In the genomic region with DNA sequence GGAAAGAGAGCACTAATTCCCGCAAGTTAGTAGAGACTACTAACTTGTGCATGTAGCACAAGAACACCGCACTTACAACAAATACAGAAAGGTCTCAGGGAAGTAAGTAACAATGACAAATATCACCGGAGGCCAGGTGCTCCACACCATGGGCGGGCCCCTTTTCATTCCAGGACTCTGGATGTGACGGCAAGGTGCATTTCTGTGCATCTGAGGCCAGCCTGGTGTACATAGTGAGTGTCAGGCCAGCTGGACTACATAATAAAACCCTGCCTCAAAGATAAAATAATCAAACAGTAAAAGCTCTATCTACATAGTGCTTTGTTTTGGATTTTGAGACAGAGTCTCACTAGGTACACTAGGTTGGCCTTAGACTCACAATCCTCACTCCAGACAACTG, we compare ENCODE assay signal across 30 mouse cellular contexts. TPM values are rescaled to one million over a fixed set of nuclear protein-coding genes. Genes with fewer than 3 reads are reported as not detected.
DNase-seq lines count a peak whose midpoint lies in the region; ATAC-seq and TF ChIP-seq lines count a peak whose summit lies in the region.
"Had no signal": no experiment of that assay in that cellular context is flagged by ENCODE, and none has a peak within 500 bp of the region (broad histone marks: within the 10 kb centered on the region; RNA-seq: fewer than 3 reads in every experiment).

No protein-coding gene starts in this region.

- WGBS in intestine, postnatal 0 days: 44% methylated on average over 5 of the region's 5 CpGs
- WGBS in stomach, postnatal 0 days: 60% methylated on average over 5 of the region's 5 CpGs

- H3K27me3 ChIP-seq in testis, adult 2 months (ENCODE audit: control insufficient read depth, insufficient read depth, low read length): no peaks in the 10 kb centered on the region
- no peaks in the 10 kb centered on the region for H3K27me3 ChIP-seq in intestine, postnatal 0 days (replicated peaks; ENCODE audit: control insufficient read depth, insufficient read depth, low read length)
- no peaks in the 10 kb centered on the region for H3K27me3 ChIP-seq in stomach, postnatal 0 days (ENCODE audit: control insufficient read depth, insufficient read depth, low read length)
- H3K27me3 ChIP-seq: CH12.LX; embryonic facial prominence, embryonic 13.5 days; forebrain, embryonic 15.5 days; heart, embryonic 13.5 days; Patski had no signal

- H3K4me3 ChIP-seq in testis, adult 2 months (ENCODE audit: control insufficient read depth, low read depth, low read length): peak overlapping the region; percentile 47; the same call in 1 of the 2 replicates
- no peak overlapping the region for H3K4me3 ChIP-seq in intestine, postnatal 0 days (ENCODE audit: low read depth, low read length)
- no peak overlapping the region for H3K4me3 ChIP-seq in stomach, postnatal 0 days (ENCODE audit: low read depth, low read length)
- H3K4me3 ChIP-seq: embryonic facial prominence, embryonic 10.5 days; embryonic facial prominence, embryonic 13.5 days; erythroblast, embryonic 14.5 days; forebrain, embryonic 12.5 days; forebrain, embryonic 15.5 days; heart, adult 2 months; heart, embryonic 10.5 days; heart, embryonic 13.5 days had no signal

- peak; percentile 82 for ATAC-seq in intestine, postnatal 0 days
- ATAC-seq in stomach, postnatal 0 days (ENCODE audit: low FRiP score, low TSS enrichment): peak; percentile 37; the same call in 1 of the 2 replicates
- ATAC-seq: forebrain, embryonic 15.5 days; hindbrain, postnatal 0 days; Patski had no signal

- TF ChIP-seq CTCF in testis, adult 2 months (IDR thresholded peaks at IDR 0.05; ENCODE audit: control insufficient read depth, insufficient read depth, insufficient replicate concordance, low read depth, low read length): no peak
- no peak for TF ChIP-seq CTCF in intestine, postnatal 0 days (IDR thresholded peaks at IDR 0.05; ENCODE audit: low read depth)
- TF ChIP-seq CTCF in stomach, postnatal 0 days (IDR thresholded peaks at IDR 0.05; ENCODE audit: low read depth): no peak

- no peak for DNase-seq in testis, postnatal 14 days (ENCODE audit: low spot score)
- DNase-seq in stomach, postnatal 0 days (ENCODE audit: low spot score): no peak
- DNase-seq in left cerebral cortex, postnatal 4 days: no peak
- no peak for DNase-seq in right cerebral cortex, postnatal 10 days (ENCODE audit: low spot score in 2 of 2)
- DNase-seq: adrenal gland, postnatal 10 days; adrenal gland, postnatal 36 days; B cell, adult 2 months; cerebellum, adult 8-10 months; cerebellum, postnatal 10 days; cerebellum, postnatal 36 days; embryo, embryonic 11 days; gastrocnemius, postnatal 10 days; gastrocnemius, postnatal 36 days; heart, adult 2 months; heart, postnatal 14 days; heart, postnatal 4 days had no signal

- no peaks in the 10 kb centered on the region; the same call in 1 of the 2 replicates for H3K4me1 ChIP-seq in testis, adult 2 months (ENCODE audit: control insufficient read depth, insufficient read depth, low read length)
- H3K4me1 ChIP-seq in intestine, postnatal 0 days (replicated peaks; ENCODE audit: control insufficient read depth, insufficient read depth, low read length): peaks cover 7% of the 10 kb centered on the region
- no peaks in the 10 kb centered on the region for H3K4me1 ChIP-seq in stomach, postnatal 0 days (replicated peaks; ENCODE audit: control insufficient read depth, insufficient read depth)
- H3K4me1 ChIP-seq: embryonic facial prominence, embryonic 13.5 days; forebrain, embryonic 15.5 days had no signal

- H3K36me3 ChIP-seq in testis, adult 2 months (ENCODE audit: control insufficient read depth, insufficient read depth, low read length): no peaks in the 10 kb centered on the region
- H3K36me3 ChIP-seq in intestine, postnatal 0 days (ENCODE audit: control insufficient read depth, insufficient read depth): no peaks in the 10 kb centered on the region
- H3K36me3 ChIP-seq in stomach, postnatal 0 days (ENCODE audit: control insufficient read depth, insufficient read depth, low read length): no peaks in the 10 kb centered on the region
- H3K36me3 ChIP-seq: embryonic facial prominence, embryonic 10.5 days; embryonic facial prominence, embryonic 13.5 days; forebrain, embryonic 12.5 days; forebrain, embryonic 15.5 days; G1E; heart, embryonic 10.5 days; heart, embryonic 13.5 days had no signal

- no peak for TF ChIP-seq EP300 in stomach, postnatal 0 days (optimal IDR thresholded peaks at IDR 0.05)

- intact Hi-C loops in left cerebral cortex, postnatal 4 days (cut with DNase I): no loop called here

- no peak overlapping the region for H3K27ac ChIP-seq in testis, adult 2 months (ENCODE audit: control insufficient read depth, insufficient read depth, low read depth, low read length)
- H3K27ac ChIP-seq in intestine, postnatal 0 days (ENCODE audit: low read depth, low read length): no peak overlapping the region
- H3K27ac ChIP-seq in stomach, postnatal 0 days (replicated peaks): no peak overlapping the region
- H3K27ac ChIP-seq: embryonic facial prominence, embryonic 10.5 days; embryonic facial prominence, embryonic 13.5 days; forebrain, embryonic 12.5 days; forebrain, embryonic 15.5 days; heart, adult 2 months; heart, embryonic 10.5 days; heart, embryonic 13.5 days; hindbrain, embryonic 14.5 days; hindbrain, postnatal 0 days had no signal

- TF ChIP-seq POLR2A in testis, adult 2 months (IDR thresholded peaks at IDR 0.05; ENCODE audit: control insufficient read depth, low read depth, low read length): no peak

- no peak overlapping the region for H3K4me2 ChIP-seq in intestine, postnatal 0 days (replicated peaks; ENCODE audit: low read depth)
- no peak overlapping the region for H3K4me2 ChIP-seq in stomach, postnatal 0 days (replicated peaks; ENCODE audit: low read depth)
- H3K4me2 ChIP-seq: embryonic facial prominence, embryonic 13.5 days; forebrain, embryonic 12.5 days; forebrain, embryonic 15.5 days; heart, embryonic 13.5 days; hindbrain, embryonic 14.5 days had no signal

- no peak overlapping the region for H3K9ac ChIP-seq in intestine, postnatal 0 days (ENCODE audit: low read depth, low read length)
- no peak overlapping the region for H3K9ac ChIP-seq in stomach, postnatal 0 days (ENCODE audit: low read length)
- H3K9ac ChIP-seq: embryonic facial prominence, embryonic 13.5 days; forebrain, embryonic 12.5 days; forebrain, embryonic 15.5 days; heart, embryonic 13.5 days; hindbrain, embryonic 14.5 days had no signal

- no peaks in the 10 kb centered on the region for H3K9me3 ChIP-seq in intestine, postnatal 0 days (ENCODE audit: control insufficient read depth)
- H3K9me3 ChIP-seq in stomach, postnatal 0 days (ENCODE audit: control insufficient read depth, low read length): no peaks in the 10 kb centered on the region
- H3K9me3 ChIP-seq: embryonic facial prominence, embryonic 10.5 days; embryonic facial prominence, embryonic 13.5 days; forebrain, embryonic 12.5 days; forebrain, embryonic 15.5 days; G1E; heart, embryonic 10.5 days; heart, embryonic 13.5 days had no signal

RNA-seq across cellular contexts. Expression of a gene that starts 32.1 kb away (rescaled TPM):
- polyA plus RNA-seq in testis, adult 2 months (2012; rRNA removed): 47.4 and 53.7 TPM in 2 replicates
- polyA plus RNA-seq in intestine, postnatal 0 days (2015; fragmentation: Nextera tagmentation; extraction: Ambion mirVana): 108 and 116 TPM in 2 replicates
- polyA plus RNA-seq in stomach, postnatal 0 days (2015; fragmentation: Nextera tagmentation; extraction: Ambion mirVana): 37.8 and 39.6 TPM in 2 replicates
- total RNA-seq in left cerebral cortex, postnatal 4 days (2021): under 1 TPM; 0.16 to 0.24 TPM
- total RNA-seq: CH12.LX; G1E; hindbrain, postnatal 0 days had no signal
- polyA plus RNA-seq: G1E, Patski had no signal
